Mouse (Mus musculus): ENCODE measurements around the gene Cyp2d9.
"Not testable (repeated sequence)": the region's sequence is repeated elsewhere in the genome, so short reads cannot be mapped to it uniquely, and the experiment has no call there.

Cyp2d9 gene

DNA sequence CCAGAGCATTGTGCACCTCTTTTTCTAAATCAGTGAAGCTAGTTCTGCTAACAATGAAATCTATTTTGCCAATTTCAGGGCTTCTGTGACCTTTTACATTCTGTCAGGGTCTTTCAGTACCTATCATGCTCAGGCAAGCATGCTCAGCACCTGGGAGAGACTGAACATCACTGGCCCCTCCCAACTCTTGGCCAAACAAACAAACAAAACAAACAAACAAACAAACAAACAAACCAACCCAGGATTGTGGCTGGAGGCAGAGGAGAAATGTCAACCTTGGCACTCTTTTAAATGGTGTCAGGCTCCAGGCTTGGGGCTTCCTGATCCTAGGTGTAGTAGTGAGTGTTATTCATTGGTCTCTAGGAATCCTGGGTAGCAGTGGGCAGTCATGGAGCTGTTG is at the start of gene Cyp2d9:
Gene Cyp2d9, plus strand, starts transcription at position 301 of the 400 bp plus-strand sequence.
- no peak for DNase-seq (ENCODE audit: low read depth)

DNA sequence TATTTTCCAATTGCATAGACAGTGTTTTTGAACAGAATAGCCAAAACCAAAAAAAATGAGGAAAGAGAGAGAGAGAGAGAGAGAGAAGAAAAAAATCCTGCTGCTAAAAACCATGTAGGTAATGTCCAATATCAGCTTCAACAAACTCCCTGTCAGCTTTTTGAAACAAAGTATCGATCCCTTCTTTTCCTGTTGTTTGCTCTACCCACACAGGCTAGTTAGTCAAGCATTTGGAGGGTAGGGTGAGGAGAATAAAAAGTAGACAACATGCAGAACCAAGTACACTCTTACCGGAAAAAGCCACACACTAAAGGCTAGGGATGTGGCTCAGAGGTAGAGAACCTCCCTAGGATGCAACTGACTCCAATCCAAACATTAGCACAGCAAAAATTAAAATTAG is 47.5 kb upstream of the Cyp2d9 start:
- no peak for DNase-seq (ENCODE audit: low read depth)

DNA sequence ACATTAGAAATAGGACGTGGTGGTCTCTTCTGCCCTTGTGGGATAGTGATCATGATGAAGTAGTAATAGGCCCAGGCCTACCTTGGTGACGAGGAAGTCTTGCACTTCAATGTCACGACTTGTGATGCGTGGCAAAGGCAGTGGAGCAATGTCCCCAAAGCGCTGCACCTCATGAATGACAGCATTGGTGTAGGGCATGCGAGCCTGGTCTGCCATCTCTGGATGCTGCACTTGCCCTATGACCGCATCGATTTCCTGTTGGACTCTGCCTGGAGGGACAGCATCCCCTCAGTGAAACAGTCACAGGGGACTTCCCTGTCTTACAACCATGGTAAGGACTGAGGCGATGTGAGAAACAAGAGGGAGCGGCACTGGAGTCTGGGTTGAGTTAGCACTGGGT is 43.3 kb upstream of the Cyp2d9 start:
- DNase-seq (ENCODE audit: low read depth): not testable (repeated sequence)

DNA sequence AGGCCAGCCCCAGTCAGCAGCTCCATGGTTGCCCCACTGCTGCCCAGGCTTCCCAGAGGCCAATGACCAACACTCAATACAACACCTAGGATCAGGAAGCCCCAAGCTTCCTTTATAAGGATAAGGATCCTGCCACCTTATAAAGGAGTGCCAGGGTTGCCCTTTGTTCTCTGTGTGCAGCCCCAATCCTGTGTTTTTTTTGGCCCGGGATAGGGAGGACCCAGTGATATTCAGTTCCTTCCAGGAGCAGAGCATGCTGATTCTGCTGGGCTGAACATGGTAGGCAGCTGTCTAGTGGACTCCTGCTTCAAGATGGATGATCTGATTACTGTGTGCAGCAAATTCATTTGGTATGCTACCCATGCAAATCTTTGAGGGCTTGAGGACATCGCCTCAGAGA is 39.3 kb upstream of the Cyp2d9 start, which contains the start of gene Cyp2d11:
Gene Cyp2d11, minus strand, starts transcription at position 101 of the 400 bp plus-strand sequence.
- not testable (repeated sequence) for DNase-seq (ENCODE audit: low read depth)

DNA sequence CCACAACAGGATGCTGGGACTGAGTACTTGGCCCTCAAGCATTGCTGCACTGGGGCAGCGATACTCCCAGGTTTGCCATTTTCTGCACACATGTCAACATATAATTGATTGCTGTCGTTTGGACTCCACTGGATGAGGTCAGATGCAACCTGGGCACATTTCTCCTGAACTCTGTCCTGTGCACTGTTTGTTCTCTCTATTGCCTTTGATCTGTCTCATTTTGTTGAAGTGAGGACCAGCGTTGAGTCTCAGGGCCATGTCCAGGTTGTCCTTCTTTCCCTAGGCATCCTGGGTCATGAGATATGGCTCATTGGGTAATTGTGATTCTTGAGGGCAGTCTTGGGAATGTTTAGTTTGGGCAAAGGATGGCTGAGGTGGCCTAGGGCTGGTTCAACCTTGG is 37.3 kb upstream of the Cyp2d9 start:
- not testable (repeated sequence) for DNase-seq (ENCODE audit: low read depth)

DNA sequence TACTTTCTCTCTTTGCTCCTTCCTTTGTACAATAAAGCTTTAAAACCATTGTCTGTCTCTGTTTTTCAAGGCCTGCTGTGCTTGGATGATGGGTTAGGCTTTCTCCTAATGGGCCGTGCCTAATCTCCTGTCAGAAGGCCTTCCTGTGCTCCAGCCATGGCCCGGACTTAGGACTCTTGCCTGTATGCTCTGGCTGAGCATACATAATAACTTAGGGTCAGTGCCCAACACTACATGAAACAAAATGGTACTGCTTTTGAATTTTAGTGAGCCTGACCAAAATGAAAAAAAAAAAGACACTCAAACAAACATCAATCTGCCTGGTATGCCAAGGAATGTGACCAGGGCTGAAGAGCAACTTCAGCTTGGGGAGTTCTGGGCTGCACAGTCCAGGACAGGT is 31.7 kb upstream of the Cyp2d9 start:
- no peak for DNase-seq (ENCODE audit: low read depth)

DNA sequence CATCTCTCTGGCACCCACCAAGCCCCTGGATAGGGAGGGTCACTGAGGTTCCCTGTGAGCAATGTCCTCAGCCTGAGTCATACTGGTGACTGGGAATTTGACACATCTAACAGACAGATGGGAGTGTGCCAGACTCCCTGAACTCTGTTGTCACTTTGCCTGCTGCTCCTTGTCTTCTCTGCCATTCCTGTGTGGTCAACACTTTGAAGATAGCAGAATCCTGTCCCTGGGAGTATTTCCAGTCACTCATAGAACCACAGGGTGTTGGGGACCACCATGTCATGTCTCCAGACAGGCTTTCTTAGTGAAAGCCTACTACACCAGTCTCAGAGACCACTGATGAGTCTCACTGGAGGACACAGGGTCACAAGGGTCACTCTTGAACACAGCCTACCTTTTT is 31.1 kb upstream of the Cyp2d9 start:
- no peak for DNase-seq (ENCODE audit: low read depth)

DNA sequence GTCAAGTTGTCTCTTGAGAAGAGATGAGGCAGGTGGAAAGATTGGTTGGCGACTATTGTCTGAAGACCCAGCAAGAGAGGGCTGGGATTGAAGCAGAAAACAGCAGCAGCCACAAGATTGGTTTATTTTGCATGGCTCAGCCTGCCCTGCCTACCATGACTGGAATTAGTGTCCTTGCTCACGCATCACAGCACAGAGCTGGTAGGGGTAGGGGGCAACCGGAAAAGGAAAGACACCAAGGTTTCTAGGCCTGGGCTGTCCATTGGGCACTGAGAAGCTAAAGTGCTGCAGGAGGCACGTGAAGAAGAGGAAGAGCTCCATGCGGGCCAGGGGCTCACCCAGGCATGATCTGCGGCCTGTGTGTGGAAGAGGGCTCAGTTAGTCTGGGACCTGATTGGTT is 30.5 kb upstream of the Cyp2d9 start:
- no peak for DNase-seq (ENCODE audit: low read depth)

DNA sequence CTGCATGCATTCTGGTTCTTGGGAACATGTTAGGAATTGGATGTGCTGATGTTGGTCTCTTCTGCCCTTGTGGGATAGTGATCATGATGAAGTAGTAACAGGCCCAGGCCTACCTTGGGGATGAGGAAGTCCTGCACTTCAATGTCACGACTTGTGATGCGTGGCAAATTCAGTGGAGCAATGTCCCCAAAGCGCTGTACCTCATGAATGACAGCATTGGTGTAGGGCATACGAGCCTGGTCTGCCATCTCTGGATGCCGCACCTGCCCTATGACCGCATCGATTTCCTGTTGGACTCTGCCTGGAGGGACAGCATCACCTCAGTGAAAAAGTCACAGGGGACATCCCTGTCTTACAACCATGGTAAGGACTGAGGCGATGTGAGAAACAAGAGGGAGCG is 29.6 kb upstream of the Cyp2d9 start:
- DNase-seq (ENCODE audit: low read depth): no peak

DNA sequence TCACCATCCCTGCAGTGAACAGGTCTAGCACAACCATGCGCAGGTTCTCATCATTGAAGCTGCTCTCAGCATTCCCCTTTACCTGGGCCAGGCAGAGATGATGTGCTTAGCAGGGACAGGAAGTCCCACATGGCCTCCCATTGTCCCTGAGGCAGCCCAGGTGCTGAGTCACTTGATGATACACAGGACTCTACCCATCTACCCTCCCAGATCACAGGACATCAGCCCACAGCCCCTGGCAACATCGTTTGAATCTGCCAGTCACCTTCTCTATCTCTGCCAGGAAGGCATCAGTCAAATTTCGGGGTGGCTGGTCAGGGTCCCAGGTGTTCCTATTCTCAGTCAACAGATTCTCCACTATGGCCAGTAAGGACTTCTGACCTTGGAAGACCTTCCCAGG is 29.1 kb upstream of the Cyp2d9 start:
- no peak for DNase-seq (ENCODE audit: low read depth)

DNA sequence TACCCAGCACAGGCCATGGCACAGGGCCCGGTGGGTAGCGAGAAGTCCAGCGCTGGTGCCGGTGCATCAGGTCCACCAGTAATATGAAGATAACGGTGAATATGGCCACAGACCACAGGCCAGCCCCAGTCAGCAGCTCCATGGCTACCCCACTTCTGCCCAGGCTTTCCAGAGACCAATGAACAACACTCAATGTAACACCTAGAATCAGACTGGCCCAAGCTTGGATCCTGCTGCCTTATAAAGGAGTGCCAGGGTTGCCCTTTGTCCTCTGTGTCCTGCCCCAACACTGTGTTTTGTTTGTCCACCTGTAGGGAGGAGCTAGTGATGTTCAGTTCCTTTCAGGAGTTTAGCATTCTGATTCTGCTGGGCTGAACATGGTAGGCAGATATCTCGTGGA is 26.3 kb upstream of the Cyp2d9 start, which contains the start of gene Cyp2d10:
Gene Cyp2d10, minus strand, starts transcription at position 215 of the 400 bp plus-strand sequence.
- DNase-seq (ENCODE audit: low read depth): no peak

DNA sequence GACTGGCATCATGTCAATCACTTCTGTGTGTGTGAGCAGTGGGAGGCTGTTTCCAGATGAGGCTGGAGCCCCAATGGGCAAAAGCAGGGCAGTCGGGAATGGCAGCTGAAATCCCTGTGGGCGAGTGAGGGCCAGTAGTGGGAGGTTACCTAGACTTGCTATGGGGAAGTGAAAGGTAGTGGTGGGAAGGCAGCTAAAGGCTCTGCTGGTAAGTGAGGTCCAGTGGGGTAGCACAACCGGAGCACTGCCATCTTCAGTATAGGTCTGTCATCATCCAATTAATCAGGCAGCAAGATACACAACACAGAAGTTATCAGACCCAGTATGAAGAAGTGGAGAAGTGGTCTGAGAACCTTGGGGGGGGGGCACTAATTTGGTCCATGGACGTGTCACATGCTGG is 25.7 kb upstream of the Cyp2d9 start:
- no peak for DNase-seq (ENCODE audit: low read depth)

DNA sequence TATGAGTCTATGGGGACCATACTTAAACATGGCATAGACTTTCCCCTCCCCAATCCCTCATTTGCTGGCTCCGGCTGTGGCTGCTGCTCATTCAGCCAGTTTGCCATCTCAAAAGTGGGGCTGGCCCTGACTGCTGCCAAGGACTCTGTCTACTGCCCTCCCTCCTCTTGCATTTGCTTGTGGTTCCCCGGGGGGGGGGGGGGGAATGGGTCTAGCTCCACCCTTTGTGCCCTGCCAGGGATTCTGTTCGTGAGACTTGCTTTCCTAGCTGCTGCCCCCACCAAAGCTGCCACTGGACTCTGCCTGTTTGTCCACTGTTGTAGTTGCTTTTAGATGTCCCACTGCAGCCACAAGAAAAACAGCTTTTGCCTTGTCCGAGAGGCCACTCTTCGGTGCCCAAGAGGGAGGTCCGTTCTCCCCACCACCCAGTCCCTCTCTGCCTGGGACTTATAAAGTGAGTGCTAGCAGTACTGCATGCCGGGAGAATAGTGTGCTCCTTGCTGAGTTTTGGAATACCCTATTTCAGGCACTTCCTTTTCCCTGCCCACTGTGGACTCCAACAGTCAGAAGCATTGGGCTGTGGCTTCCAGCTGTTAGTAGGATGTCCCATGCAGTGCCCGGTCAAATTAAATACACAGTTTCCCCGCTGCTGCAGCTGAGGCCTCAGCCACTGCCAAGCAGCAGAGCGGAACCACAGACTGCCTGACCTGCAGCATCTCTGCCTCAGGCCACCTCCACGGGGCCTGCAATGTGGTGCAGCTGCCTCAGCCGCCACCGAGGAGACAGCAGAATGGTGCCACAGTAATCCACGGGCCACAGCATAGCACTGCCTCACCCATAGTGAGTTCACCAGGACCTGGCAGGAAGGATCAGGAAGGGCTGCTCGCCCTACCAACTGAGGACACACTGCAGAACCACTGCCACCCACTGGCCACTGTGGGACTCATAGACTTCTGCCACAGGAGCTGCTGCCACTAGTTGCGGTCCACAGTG is 16.1 kb upstream of the Cyp2d9 start:
- DNase-seq (ENCODE audit: low read depth): peak; percentile 83

DNA sequence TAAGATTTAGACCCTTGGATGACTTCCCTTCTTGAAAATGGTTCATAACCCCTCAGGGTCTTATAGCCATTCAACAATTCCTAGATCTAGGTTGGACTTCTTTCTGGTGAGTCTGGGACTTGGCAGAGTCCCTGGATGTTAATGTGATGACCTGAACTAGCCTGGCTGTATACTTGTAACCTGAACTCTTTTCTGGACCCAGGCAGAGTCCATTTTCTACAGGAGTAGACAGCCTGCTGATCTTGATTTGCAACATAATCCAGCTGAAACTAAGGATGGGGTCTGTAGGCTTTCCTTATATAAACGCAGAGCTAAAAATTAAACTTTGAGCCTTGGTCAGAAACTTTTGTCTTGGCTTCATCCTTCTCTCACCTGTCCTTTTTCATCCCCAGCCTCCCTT is 14.6 kb upstream of the Cyp2d9 start:
- no peak for DNase-seq (ENCODE audit: low read depth)

DNA sequence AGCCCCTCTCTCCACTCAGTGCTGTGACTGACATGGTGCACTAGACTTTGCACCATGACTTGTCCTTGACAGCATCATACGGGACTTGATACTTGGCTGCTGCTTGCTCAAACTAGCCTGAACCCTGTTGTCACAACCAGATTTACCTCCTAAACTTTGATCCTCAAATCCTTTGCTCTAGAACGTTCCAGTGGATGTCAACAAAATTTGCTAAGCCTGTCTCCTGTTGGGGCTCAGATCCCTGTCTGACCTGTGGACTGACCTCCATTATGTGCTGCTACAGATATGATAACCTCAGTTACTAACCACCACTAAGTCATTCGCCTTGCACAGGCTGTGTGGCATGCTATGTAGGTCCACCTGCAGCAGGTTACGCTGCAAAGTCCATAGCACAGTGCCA is 10.3 kb upstream of the Cyp2d9 start:
- no peak for DNase-seq (ENCODE audit: low read depth)

DNA sequence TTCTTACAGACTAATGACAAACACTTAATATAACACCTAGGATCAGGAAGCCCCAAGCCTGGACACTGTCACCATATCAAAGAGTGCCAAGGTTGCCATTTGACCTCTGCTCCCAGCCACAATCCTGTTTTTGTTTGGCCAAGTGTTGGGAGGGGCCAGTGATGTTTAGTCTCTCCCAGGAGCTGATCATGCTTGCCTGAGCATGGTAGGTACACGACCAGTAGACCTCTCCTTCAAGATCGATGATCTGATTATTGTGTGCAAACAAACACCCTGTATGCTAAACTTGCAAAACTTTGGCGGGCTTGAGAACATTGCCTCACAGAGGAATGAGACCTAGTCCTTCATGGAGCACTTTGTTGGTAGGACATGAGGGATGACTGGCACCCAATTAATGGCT is 9.8 kb upstream of the Cyp2d9 start:
- no peak for DNase-seq (ENCODE audit: low read depth)

DNA sequence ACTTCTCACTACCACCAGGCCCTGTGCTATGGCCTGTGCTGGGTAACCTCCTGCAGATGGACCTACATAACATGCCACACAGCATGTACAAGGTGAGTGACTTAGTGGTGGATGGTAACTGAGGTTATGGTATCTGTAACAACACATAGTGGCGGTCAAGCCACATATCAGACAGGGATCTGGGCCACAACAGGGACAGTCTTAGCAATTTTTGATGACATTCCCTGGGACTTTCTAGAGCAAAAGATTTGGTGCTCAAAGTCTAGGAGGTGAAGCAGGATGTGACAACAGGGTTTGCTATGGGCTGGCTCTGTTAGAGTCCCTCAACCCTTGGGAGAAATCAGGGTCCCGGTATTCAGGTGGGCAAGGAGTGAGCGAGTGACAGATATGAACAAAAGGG is 384 bp downstream of the Cyp2d9 start:
- DNase-seq (ENCODE audit: low read depth): no peak

DNA sequence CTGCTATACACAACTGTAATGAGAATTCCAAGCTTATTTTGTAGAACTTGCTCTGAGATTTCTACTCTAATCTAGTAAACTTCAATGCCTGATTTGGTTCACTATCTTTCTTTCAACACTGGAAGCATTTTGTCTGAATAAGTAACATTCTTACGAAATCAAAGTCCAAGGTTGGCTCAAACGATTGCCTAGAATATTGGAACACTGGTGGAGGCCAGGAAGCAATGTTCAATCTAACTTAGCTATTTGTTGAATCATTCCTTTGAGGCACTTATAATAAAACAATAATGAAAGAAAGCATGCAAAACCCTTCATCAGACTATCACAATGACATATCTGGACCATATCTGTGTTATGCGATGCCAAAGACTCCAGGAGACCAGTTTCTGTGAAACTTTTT is 1.3 kb downstream of the Cyp2d9 start:
- DNase-seq (ENCODE audit: low read depth): no peak

DNA sequence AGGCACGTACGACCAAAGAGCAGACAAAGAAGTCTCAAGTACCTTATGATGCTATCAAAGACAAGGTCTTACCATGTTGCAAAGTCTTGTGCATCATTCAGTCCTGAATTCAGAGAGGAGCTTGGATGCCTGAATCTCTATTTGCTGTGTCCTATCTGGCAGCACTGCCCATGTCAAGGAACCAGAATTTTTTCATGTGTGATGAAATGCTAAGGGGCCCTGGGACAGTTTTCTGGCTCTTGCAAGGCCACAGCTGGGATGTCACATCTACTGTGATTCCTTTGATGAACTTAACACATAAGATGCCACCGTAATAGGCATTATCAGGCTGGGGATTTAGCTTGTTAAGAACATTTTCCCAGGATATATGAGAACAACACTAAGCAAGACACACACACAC is 1.8 kb downstream of the Cyp2d9 start:
- no peak for DNase-seq (ENCODE audit: low read depth)

DNA sequence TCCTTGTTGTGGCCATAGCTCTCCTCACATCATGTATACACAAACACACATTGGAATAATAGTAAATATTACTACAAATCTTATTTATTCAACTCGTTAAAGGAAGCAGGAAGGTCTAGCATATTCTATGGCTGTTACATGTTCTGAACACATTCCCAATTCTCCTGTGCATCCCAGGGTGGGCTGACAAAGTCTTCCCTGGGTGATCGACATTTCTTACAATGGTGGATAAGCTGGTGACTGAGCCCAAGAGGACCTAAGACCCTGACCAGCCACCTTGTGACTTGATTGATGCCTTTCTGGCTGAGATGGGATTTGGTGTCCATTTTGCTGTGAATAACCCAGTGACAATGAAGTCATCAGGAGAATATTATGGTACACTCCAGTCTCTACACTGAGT is 2.4 kb downstream of the Cyp2d9 start:
- DNase-seq (ENCODE audit: low read depth): no peak

DNA sequence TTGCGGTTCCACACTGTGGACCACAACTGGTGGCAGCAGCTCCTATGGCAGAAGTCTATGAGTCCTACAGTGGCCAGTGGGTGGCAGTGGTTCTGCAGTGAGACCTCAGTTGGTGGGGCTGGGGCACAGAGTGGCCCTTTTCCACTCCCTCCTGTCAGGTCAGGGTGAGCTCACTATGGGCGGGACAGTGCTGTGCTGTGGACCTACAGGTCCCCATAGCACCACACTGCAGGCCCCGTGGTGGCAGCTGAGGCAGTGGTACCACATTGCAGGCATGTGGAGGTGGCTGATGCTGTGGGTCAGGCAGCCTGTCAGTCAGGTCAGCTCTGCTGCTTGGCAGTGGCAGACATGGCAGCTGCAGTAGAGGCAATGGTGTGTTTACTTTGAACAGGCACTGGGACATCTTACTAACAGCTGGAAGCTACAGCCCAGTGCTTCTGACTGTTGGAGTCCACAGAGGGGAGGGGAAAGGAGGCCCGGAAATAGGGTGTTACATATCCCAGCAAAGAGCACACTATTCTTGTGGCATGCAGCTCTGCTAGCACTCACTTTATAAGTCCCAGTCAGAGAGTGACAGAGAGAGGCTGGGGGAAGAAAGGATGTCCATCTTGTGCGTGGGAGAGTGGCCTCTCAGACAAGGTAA is 4.9 kb downstream of the Cyp2d9 start:
- no peak for DNase-seq (ENCODE audit: low read depth)

DNA sequence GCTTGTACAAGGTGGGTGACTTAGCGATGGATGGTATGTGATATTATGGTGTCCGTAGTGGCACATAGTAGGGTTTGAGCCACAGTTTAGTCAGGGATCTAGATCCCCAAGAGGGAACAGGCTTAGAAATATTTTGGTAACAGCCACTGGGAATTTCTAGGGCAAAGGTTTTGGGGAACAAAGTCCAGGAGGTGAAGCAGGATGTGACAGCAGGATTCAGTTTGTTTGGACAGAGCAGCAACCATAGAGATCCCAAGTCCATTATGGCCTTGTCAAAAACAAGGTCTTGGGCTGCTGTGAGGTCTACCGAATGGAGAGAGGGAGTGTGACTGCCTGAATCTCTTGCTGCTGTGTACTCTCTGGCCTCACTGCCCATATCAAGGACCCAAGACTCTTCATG is 10.4 kb downstream of the Cyp2d9 start:
- DNase-seq (ENCODE audit: low read depth): no peak

DNA sequence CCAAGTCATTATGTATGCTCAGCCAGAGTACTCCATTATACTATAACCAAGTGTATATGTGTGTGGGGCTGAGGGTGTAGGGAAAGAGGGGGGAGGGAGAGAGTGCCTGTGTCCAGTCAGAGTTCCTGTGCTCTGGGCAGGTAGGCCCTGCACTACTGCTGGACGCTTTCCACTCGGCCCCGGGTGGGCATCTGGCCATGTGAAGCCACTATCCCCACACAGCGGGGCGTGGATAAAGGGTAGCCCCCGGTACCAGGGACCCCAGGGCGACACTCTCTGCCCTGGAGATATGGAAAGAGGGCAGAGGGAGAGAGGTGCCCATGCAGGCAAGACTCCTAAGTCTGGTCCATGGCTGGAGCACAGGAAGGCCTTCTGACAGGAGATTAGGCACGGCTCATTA is 12.0 kb downstream of the Cyp2d9 start:
- DNase-seq (ENCODE audit: low read depth): no peak

Data from naive thymus-derived CD4-positive, alpha-beta T cell, adult 2 months (primary cell).